Mouse (Mus musculus) CH12.LX (cell line): ENCODE measurements at regions not wholly inside any gene's neighbourhood (a gene's known extent, or its start where the extent isn't known, plus 50 kb on each side); places are given as distances from the start of the nearest gene placed in this dataset.

Experiments used
- DNase-seq: peaks from one replicate; pipeline ENCODE4 v3.0.0-alpha.2; 2013; ENCODE audit errors: extremely low read depth
- H3K27ac ChIP-seq: 2 replicates; pipeline ENCODE4 v1.5.1; 2012; ENCODE audit warnings: low read depth, mild to moderate bottlenecking, control low read depth, moderate library complexity; ENCODE audit not compliant: insufficient read depth
- H3K27me3 ChIP-seq: replicated peaks from 2 replicates; pipeline ENCODE3; 2012; ENCODE audit warnings: inconsistent platforms
- H3K36me3 ChIP-seq, 2 experiments: replicated peaks in 1 of 2; 2 replicates each; pipeline versions ENCODE3 to v1.6.1; 2012; ENCODE audit warnings: inconsistent platforms in 1 of 2, low read length in 1 of 2, mild to moderate bottlenecking in 1 of 2, mixed read lengths in 1 of 2, moderate library complexity in 1 of 2; ENCODE audit not compliant: control insufficient read depth in 1 of 2, insufficient read depth in 1 of 2
- H3K4me1 ChIP-seq, 2 experiments: 2 replicates each; pipeline ENCODE4 v1.6.1; 2012; ENCODE audit warnings: inconsistent platforms in 1 of 2, moderate library complexity in 1 of 2; ENCODE audit not compliant: insufficient read depth in 2 of 2, control insufficient read depth in 1 of 2
- H3K4me2 ChIP-seq: 2 replicates; pipeline ENCODE4 v1.6.1; 2012; ENCODE audit warnings: low read depth, mild to moderate bottlenecking, control low read depth; ENCODE audit not compliant: poor library complexity, insufficient read depth, severe bottlenecking
- H3K4me3 ChIP-seq, 3 experiments: fragments of 150-350 bp in 1 of 3; sonication (generic) in 1 of 3; replicated peaks in 1 of 3; 2 replicates each; pipeline versions ENCODE3 to v1.5.1; 2011 to 2012; ENCODE audit warnings: low read depth in 2 of 3, low read length in 2 of 3, mild to moderate bottlenecking in 2 of 3, moderate library complexity in 2 of 3, control low read depth in 1 of 3, improper control_type of control experiment in 1 of 3, inconsistent platforms in 1 of 3, mixed read lengths in 1 of 3; ENCODE audit not compliant: poor library complexity in 1 of 3
- H3K79me2 ChIP-seq: replicated peaks from 2 replicates; pipeline ENCODE4 v1.6.1; 2012; ENCODE audit warnings: mild to moderate bottlenecking, moderate library complexity; ENCODE audit not compliant: control insufficient read depth, poor library complexity, insufficient read depth, severe bottlenecking; ENCODE audit errors: extremely low read depth
- H3K9ac ChIP-seq: 2 replicates; pipeline ENCODE4 v1.6.1; 2012; ENCODE audit warnings: low read depth, mild to moderate bottlenecking, control low read depth, moderate library complexity; ENCODE audit not compliant: insufficient read depth
- H3K9me3 ChIP-seq: replicated peaks from 2 replicates; pipeline ENCODE3; 2012; ENCODE audit warnings: low read length, inconsistent platforms, mixed read lengths
- BHLHE40 ChIP-seq: IDR thresholded peaks from 2 replicates; pipeline ENCODE4 v1.6.1; 2011; ENCODE audit warnings: mild to moderate bottlenecking, low read depth, low read length, improper control_type of control experiment
- CTCF ChIP-seq, 2 experiments: IDR thresholded peaks in 1 of 2; conservative IDR thresholded peaks in 1 of 2; 2 replicates each; pipeline ENCODE4 v1.5.1; 2011 to 2012; ENCODE audit warnings: low read depth in 2 of 2, low read length in 2 of 2, improper control_type of control experiment in 1 of 2, inconsistent platforms in 1 of 2, mild to moderate bottlenecking in 1 of 2, moderate library complexity in 1 of 2
- HCFC1 ChIP-seq: IDR thresholded peaks from 2 replicates; pipeline ENCODE4 v1.6.1; 2012; ENCODE audit warnings: low read depth, mild to moderate bottlenecking, inconsistent platforms, low read length, improper control_type of control experiment
- JUN ChIP-seq: IDR thresholded peaks from 2 replicates; pipeline ENCODE4 v1.6.1; 2011; ENCODE audit warnings: low read depth, mild to moderate bottlenecking, low read length, improper control_type of control experiment, moderate library complexity; ENCODE audit not compliant: insufficient read depth
- JUND ChIP-seq: conservative IDR thresholded peaks from 2 replicates; pipeline ENCODE4 v1.6.1; 2011; ENCODE audit warnings: low read depth, low read length, improper control_type of control experiment
- MAFK ChIP-seq: IDR thresholded peaks from 2 replicates; pipeline ENCODE4 v1.6.1; 2011; ENCODE audit warnings: low read length, improper control_type of control experiment; ENCODE audit not compliant: insufficient replicate concordance
- MAX ChIP-seq: IDR thresholded peaks from 2 replicates; pipeline ENCODE4 v1.6.1; 2011; ENCODE audit warnings: low read length, improper control_type of control experiment
- MAZ ChIP-seq: IDR thresholded peaks from 2 replicates; pipeline ENCODE4 v1.6.1; 2012; ENCODE audit warnings: low read depth, mild to moderate bottlenecking, inconsistent platforms, low read length, improper control_type of control experiment, moderate library complexity
- MEF2A ChIP-seq: IDR thresholded peaks from 2 replicates; pipeline ENCODE4 v1.6.1; 2014; ENCODE audit warnings: low read depth, mild to moderate bottlenecking, inconsistent platforms, low read length, improper control_type of control experiment, borderline replicate concordance
- MXI1 ChIP-seq: IDR thresholded peaks from 2 replicates; pipeline ENCODE4 v1.6.1; 2011; ENCODE audit warnings: mild to moderate bottlenecking, low read depth, low read length, improper control_type of control experiment
- MYC ChIP-seq: IDR thresholded peaks from 2 replicates; pipeline ENCODE4 v1.6.1; 2011; ENCODE audit warnings: low read depth, mild to moderate bottlenecking, improper control_type of control experiment, low read length
- NELFE ChIP-seq: IDR thresholded peaks from 2 replicates; pipeline ENCODE4 v1.6.1; 2011; ENCODE audit warnings: low read depth, low read length, improper control_type of control experiment
- NRF1 ChIP-seq: IDR thresholded peaks from 2 replicates; pipeline ENCODE4 v1.6.1; 2014; ENCODE audit warnings: low read depth, mild to moderate bottlenecking, inconsistent platforms, low read length, improper control_type of control experiment, moderate library complexity
- RCOR1 ChIP-seq: conservative IDR thresholded peaks from 2 replicates; pipeline ENCODE4 v1.6.1; 2012; ENCODE audit warnings: low read depth, mild to moderate bottlenecking, inconsistent platforms, low read length, improper control_type of control experiment
- SMC3 ChIP-seq: IDR thresholded peaks from 2 replicates; pipeline ENCODE4 v1.6.1; 2011; ENCODE audit warnings: low read depth, low read length, improper control_type of control experiment
- TBP ChIP-seq: conservative IDR thresholded peaks from 2 replicates; pipeline ENCODE4 v1.6.1; 2011; ENCODE audit warnings: low read depth, low read length, improper control_type of control experiment
- UBTF ChIP-seq: IDR thresholded peaks from 2 replicates; pipeline ENCODE4 v1.6.1; 2012; ENCODE audit warnings: low read depth, mild to moderate bottlenecking, inconsistent platforms, low read length, improper control_type of control experiment, moderate library complexity
- USF1 ChIP-seq: IDR thresholded peaks from 2 replicates; pipeline ENCODE4 v1.6.1; 2014; ENCODE audit warnings: low read depth, mild to moderate bottlenecking, inconsistent platforms, low read length, improper control_type of control experiment
- ZC3H11A ChIP-seq: IDR thresholded peaks from 2 replicates; pipeline ENCODE4 v1.6.1; 2012; ENCODE audit warnings: low read depth, mild to moderate bottlenecking, inconsistent platforms, low read length, improper control_type of control experiment
- ZKSCAN1 ChIP-seq: IDR thresholded peaks from 2 replicates; pipeline ENCODE4 v1.6.1; 2012; ENCODE audit warnings: low read depth, inconsistent platforms, low read length, improper control_type of control experiment, borderline replicate concordance
- ZMIZ1 ChIP-seq: IDR thresholded peaks from 2 replicates; pipeline ENCODE4 v1.6.1; 2012; ENCODE audit warnings: low read depth, mild to moderate bottlenecking, inconsistent platforms, low read length, improper control_type of control experiment
- ZNF384 ChIP-seq: IDR thresholded peaks from 2 replicates; pipeline ENCODE4 v1.6.1; 2012; ENCODE audit warnings: low read depth, low read length, improper control_type of control experiment, inconsistent platforms
- dilution Hi-C: fragments of 300-500 bp; cut with MboI; formaldehyde crosslinking; loops from 2 replicates; pipeline ENCODE4 v1.14.3; 2020; ENCODE audit warnings: low sequenced_read_pairs; ENCODE audit not compliant: extremely low pct_unique_long_range_greater_than_20kb, extremely low pct_ligation_motif_present
- in situ Hi-C: fragments of 300-500 bp; cut with MboI; formaldehyde crosslinking; loops from 3 replicates; pipeline ENCODE4 v1.14.3; 2019; ENCODE audit warnings: low sequenced_read_pairs, low pct_ligation_motif_present, low pct_unique_long_range_greater_than_20kb, mixed read lengths

GRCm38 (mm10) chr13:90497573-90497972, 407.6 kb downstream of the Atp6ap1l start:
- Histone ChIP-seq H3K4me2 (no peak overlapping the region), H3K79me2 (no peaks in the 10 kb centered on the region), H3K36me3 (no peaks in the 10 kb centered on the region)
- no peak for TF ChIP-seq SMC3
- TF ChIP-seq JUND, result no peak
- no peak for TF ChIP-seq BHLHE40
- TF ChIP-seq MAFK, result no peak
- no peak for TF ChIP-seq NRF1
- TF ChIP-seq RCOR1, result no peak
- TF ChIP-seq, all 38 proteins: peak for 0
- no peaks in the 10 kb centered on the region for H3K9me3 ChIP-seq
- H3K9ac ChIP-seq, result no peak overlapping the region
- H3K4me3 ChIP-seq, result no peak overlapping the region
- in situ Hi-C loops (no loop called here), dilution Hi-C loops (no loop called here)
- H3K27ac ChIP-seq, result no peak overlapping the region
- no peak for DNase-seq
- no peaks in the 10 kb centered on the region for H3K27me3 ChIP-seq
- no peaks in the 10 kb centered on the region; a peak in 1 of 4 replicates for H3K4me1 ChIP-seq

DNA sequence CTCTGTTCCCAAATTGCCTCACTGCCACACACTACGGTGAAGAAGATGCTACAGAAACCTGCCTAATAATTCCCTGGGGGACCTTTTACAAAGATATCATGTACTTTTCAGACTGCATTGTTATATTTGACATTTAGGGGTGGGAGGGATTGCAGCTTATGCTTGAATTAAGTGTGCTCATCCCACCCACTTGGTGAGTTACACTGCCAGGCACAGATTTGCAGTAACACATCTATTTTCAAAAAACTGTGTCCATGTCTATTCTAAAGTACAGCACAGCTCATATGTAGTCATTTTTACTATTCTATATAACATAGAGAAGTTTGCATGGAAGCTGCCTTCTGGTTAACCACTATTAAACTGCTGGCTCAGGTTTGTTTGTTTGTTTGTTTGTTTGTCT, 404.3 kb upstream of the Xrcc4 start:
- dilution Hi-C loops (no loop called here), in situ Hi-C loops (no loop called here)
- H3K36me3 ChIP-seq, result no peaks in the 10 kb centered on the region
- no peaks in the 10 kb centered on the region for H3K27me3 ChIP-seq
- no peak for DNase-seq
- H3K4me3 ChIP-seq, result no peak overlapping the region
- no peaks in the 10 kb centered on the region for H3K4me1 ChIP-seq
- TF ChIP-seq CTCF (conservative IDR thresholded peaks at IDR 0.05 in 1 of 2, IDR thresholded peaks at IDR 0.05 in 1 of 2; ENCODE audit: low read depth in 2 of 2, low read length in 2 of 2) (no peak), HCFC1 (no peak), MYC (no peak), MAX (no peak), ZNF384 (no peak), TBP (no peak), ZMIZ1 (no peak), JUN (no peak), MXI1 (no peak), UBTF (no peak), MEF2A (no peak), USF1 (no peak), NELFE (no peak), NRF1 (no peak), ZKSCAN1 (no peak), MAZ (no peak), ZC3H11A (no peak)
- H3K9ac ChIP-seq, result no peak overlapping the region
- H3K27ac ChIP-seq, result no peak overlapping the region
- H3K9me3 ChIP-seq, result no peaks in the 10 kb centered on the region
- H3K79me2 ChIP-seq, result no peaks in the 10 kb centered on the region
- H3K4me2 ChIP-seq, result no peak overlapping the region
